Mouse (Mus musculus) myocyte (in vitro differentiated cells): ENCODE measurements around the gene Dtl. TPM values are rescaled to one million over a fixed set of nuclear protein-coding genes. Genes with fewer than 3 reads are reported as not detected.

Experiments
- H3K27me3 ChIP-seq: one replicate; pipeline ENCODE4 v1.6.1; 2011; ENCODE audit not compliant: control insufficient read depth, insufficient read depth, insufficient read length
- H3K36me3 ChIP-seq: one replicate; pipeline ENCODE4 v1.6.1; 2011; ENCODE audit not compliant: control insufficient read depth, insufficient read depth
- H3K4me2 ChIP-seq: one replicate; pipeline ENCODE4 v1.6.1; 2011; ENCODE audit warnings: low read depth, control low read depth
- H3K4me3 ChIP-seq: one replicate; pipeline ENCODE4 v1.5.1; 2011; ENCODE audit warnings: mild to moderate bottlenecking, control low read depth, moderate library complexity
- H3K79me2 ChIP-seq: one replicate; pipeline ENCODE4 v1.6.1; 2011; ENCODE audit not compliant: control insufficient read depth, insufficient read depth
- H3ac ChIP-seq: one replicate; pipeline ENCODE4 v1.6.1; 2011; ENCODE audit not compliant: control insufficient read depth, insufficient read length
- CEBPB ChIP-seq: IDR thresholded peaks from 2 replicates; pipeline ENCODE4 v1.6.1; 2011; ENCODE audit warnings: mild to moderate bottlenecking, moderate library complexity; ENCODE audit not compliant: poor library complexity, insufficient read depth, severe bottlenecking
- E2F4 ChIP-seq: IDR thresholded peaks from one replicate; pipeline ENCODE4 v1.6.1; 2011; ENCODE audit warnings: mild to moderate bottlenecking, control low read depth, moderate library complexity; ENCODE audit not compliant: insufficient read depth
- MAX ChIP-seq: IDR thresholded peaks from one replicate; pipeline ENCODE4 v1.6.1; 2011; ENCODE audit warnings: low read depth, mild to moderate bottlenecking, control low read depth
- MYOD1 ChIP-seq, 3 experiments: IDR thresholded peaks; one replicate each; pipeline ENCODE4 v1.6.1; 2011; ENCODE audit warnings: control low read depth in 2 of 3, low read depth in 2 of 3, mild to moderate bottlenecking in 2 of 3, moderate library complexity in 1 of 3; ENCODE audit not compliant: insufficient read length in 2 of 3, control insufficient read depth in 1 of 3
- MYOG ChIP-seq, 3 experiments: IDR thresholded peaks; one replicate each; pipeline ENCODE4 v1.6.1; 2011; ENCODE audit warnings: control low read depth in 2 of 3, low read depth in 2 of 3, mild to moderate bottlenecking in 2 of 3; ENCODE audit not compliant: insufficient read length in 2 of 3, control insufficient read depth in 1 of 3, insufficient read depth in 1 of 3
- POLR2A ChIP-seq: IDR thresholded peaks from one replicate; pipeline ENCODE4 v1.6.1; 2011; ENCODE audit warnings: low read depth, mild to moderate bottlenecking, control low read depth, moderate library complexity; ENCODE audit not compliant: insufficient read length
- POLR2AphosphoS2 ChIP-seq: IDR thresholded peaks from one replicate; pipeline ENCODE4 v1.6.1; 2011; ENCODE audit warnings: low read depth, control low read depth; ENCODE audit not compliant: insufficient read length
- REST ChIP-seq: IDR thresholded peaks from one replicate; pipeline ENCODE4 v1.6.1; 2011; ENCODE audit warnings: mild to moderate bottlenecking, control low read depth, moderate library complexity; ENCODE audit not compliant: insufficient read depth, insufficient read length
- SRF ChIP-seq: IDR thresholded peaks from one replicate; pipeline ENCODE4 v1.6.1; 2011; ENCODE audit warnings: low read depth; ENCODE audit not compliant: control insufficient read depth, insufficient read length
- TCF12 ChIP-seq: IDR thresholded peaks from one replicate; pipeline ENCODE4 v1.6.1; 2011; ENCODE audit warnings: mild to moderate bottlenecking, control low read depth; ENCODE audit not compliant: poor library complexity, insufficient read depth, severe bottlenecking
- TCF3 ChIP-seq: IDR thresholded peaks from one replicate; pipeline ENCODE4 v1.6.1; 2011; ENCODE audit warnings: low read depth, control low read depth; ENCODE audit not compliant: insufficient read length
- USF1 ChIP-seq: IDR thresholded peaks from one replicate; pipeline ENCODE4 v1.6.1; 2011; ENCODE audit warnings: low read depth, mild to moderate bottlenecking, control low read depth, moderate library complexity
- polyA plus RNA-seq: library from polyadenylated mRNA; unstranded; fragments of >200 nt; fragmentation: generic; extraction: Trizol; gene quantifications from one replicate; pipeline ENCODE4 v1.2.1, GENCODE M21; 2012; ENCODE audit warnings: missing spikeins

Dtl gene
- polyA plus RNA-seq, 1 experiment = 1.2 TPM

- no peak overlapping the region for H3ac ChIP-seq
- no peak overlapping the region for H3K4me3 ChIP-seq
- H3K36me3 ChIP-seq = no peaks in the 10 kb centered on the region
- no peak for TF ChIP-seq SRF
- no peak for TF ChIP-seq MAX
- no peak for TF ChIP-seq TCF3
- TF ChIP-seq POLR2AphosphoS2 = no peak
- no peak for TF ChIP-seq E2F4
- TF ChIP-seq CEBPB = no peak
- no peak for TF ChIP-seq REST
- no peak for TF ChIP-seq POLR2A
- TF ChIP-seq MYOG (IDR thresholded peaks at IDR 0.05; ENCODE audit: control insufficient read depth in 1 of 3, insufficient read depth in 1 of 3, insufficient read length in 2 of 3, low read depth in 2 of 3) = no peak
- no peak for TF ChIP-seq USF1
- TF ChIP-seq MYOD1 (IDR thresholded peaks at IDR 0.05; ENCODE audit: control insufficient read depth in 1 of 3, insufficient read length in 2 of 3, low read depth in 2 of 3) = no peak
- no peak for TF ChIP-seq TCF12
- H3K27me3 ChIP-seq = no peaks in the 10 kb centered on the region
- H3K4me2 ChIP-seq = no peak overlapping the region
- no peaks in the 10 kb centered on the region for H3K79me2 ChIP-seq
Measured at GRCm38 (mm10) chr1:191513195-191513594, 62.1 kb downstream of the Dtl start.

- no peaks in the 10 kb centered on the region for H3K27me3 ChIP-seq
Measured at GRCm38 (mm10) chr1:191512383-191512782, 63.0 kb downstream of the Dtl start.

DNA sequence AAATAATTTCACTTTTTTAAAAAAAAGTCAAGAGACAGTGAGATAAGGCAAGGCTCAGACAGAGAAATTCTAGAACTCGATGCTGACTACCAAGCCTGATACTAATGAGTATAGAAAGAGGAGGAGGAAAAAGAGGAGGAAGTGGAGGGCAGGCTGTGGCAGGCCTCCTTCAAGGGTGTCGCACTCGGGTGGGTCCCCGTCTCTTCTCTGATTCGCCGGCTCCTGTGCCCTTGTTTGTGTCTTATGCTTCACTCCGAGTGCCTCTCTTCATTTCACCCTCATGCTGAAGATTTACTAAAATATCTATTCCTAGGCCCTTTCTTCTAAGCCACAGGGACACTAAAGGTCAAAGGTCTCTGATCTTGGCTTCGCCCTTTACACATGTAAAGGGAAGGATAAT, 63.8 kb downstream of the Dtl start:
- H3K4me3 ChIP-seq = no peak overlapping the region
- H3K4me2 ChIP-seq = no peak overlapping the region
- H3K27me3 ChIP-seq = no peaks in the 10 kb centered on the region
- no peak overlapping the region for H3ac ChIP-seq
- H3K36me3 ChIP-seq = no peaks in the 10 kb centered on the region
- no peak for TF ChIP-seq MYOD1 (IDR thresholded peaks at IDR 0.05; ENCODE audit: control insufficient read depth in 1 of 3, insufficient read length in 2 of 3, low read depth in 2 of 3)
- TF ChIP-seq TCF12 = no peak
- no peak for TF ChIP-seq MYOG (IDR thresholded peaks at IDR 0.05; ENCODE audit: control insufficient read depth in 1 of 3, insufficient read depth in 1 of 3, insufficient read length in 2 of 3, low read depth in 2 of 3)
- no peak for TF ChIP-seq SRF
- TF ChIP-seq CEBPB = no peak
- no peak for TF ChIP-seq MAX
- TF ChIP-seq REST = no peak
- TF ChIP-seq USF1 = no peak
- TF ChIP-seq POLR2A = no peak
- TF ChIP-seq E2F4 = no peak
- TF ChIP-seq POLR2AphosphoS2 = no peak
- TF ChIP-seq TCF3 = no peak
- H3K79me2 ChIP-seq = no peaks in the 10 kb centered on the region

More at GRCm38 (mm10) chr1:191512383-191512782, 63.0 kb downstream of the Dtl start:
- Histone ChIP-seq H3K4me3 (no peak overlapping the region), H3K4me2 (no peak overlapping the region), H3K36me3 (no peaks in the 10 kb centered on the region), H3ac (no peak overlapping the region), H3K79me2 (no peaks in the 10 kb centered on the region)
- TF ChIP-seq TCF12 (no peak), SRF (no peak)

- TF ChIP-seq USF1 (no peak), POLR2AphosphoS2 (no peak), TCF12 (no peak), MYOG (IDR thresholded peaks at IDR 0.05; ENCODE audit: control insufficient read depth in 1 of 3, insufficient read depth in 1 of 3, insufficient read length in 2 of 3, low read depth in 2 of 3) (no peak), CEBPB (no peak), POLR2A (no peak), SRF (no peak), E2F4 (no peak)
- H3K36me3 ChIP-seq = no peaks in the 10 kb centered on the region
- H3K4me3 ChIP-seq = no peak overlapping the region
- H3K27me3 ChIP-seq = no peaks in the 10 kb centered on the region
- no peak overlapping the region for H3ac ChIP-seq
- H3K79me2 ChIP-seq = no peaks in the 10 kb centered on the region
- H3K4me2 ChIP-seq = no peak overlapping the region
Measured at GRCm38 (mm10) chr1:191509865-191510264, 65.5 kb downstream of the Dtl start.

- Histone ChIP-seq H3K36me3 (no peaks in the 10 kb centered on the region), H3K27me3 (no peaks in the 10 kb centered on the region), H3K4me2 (no peak overlapping the region), H3ac (no peak overlapping the region), H3K79me2 (no peaks in the 10 kb centered on the region), H3K4me3 (no peak overlapping the region)
- TF ChIP-seq SRF (no peak), TCF3 (no peak), MYOG (IDR thresholded peaks at IDR 0.05; ENCODE audit: control insufficient read depth in 1 of 3, insufficient read depth in 1 of 3, insufficient read length in 2 of 3, low read depth in 2 of 3) (no peak), TCF12 (no peak), CEBPB (no peak), E2F4 (no peak), USF1 (no peak), POLR2A (no peak), MAX (no peak), POLR2AphosphoS2 (no peak), MYOD1 (IDR thresholded peaks at IDR 0.05; ENCODE audit: control insufficient read depth in 1 of 3, insufficient read length in 2 of 3, low read depth in 2 of 3) (no peak), REST (no peak)
Measured at GRCm38 (mm10) chr1:191509131-191509530, 66.2 kb downstream of the Dtl start.
